Mouse (Mus musculus) heart, adult 2 months (tissue): ENCODE results near the gene Lcn2.

Experiments
- CTCF ChIP-seq: fragments of 200-600 bp; IDR thresholded peaks from 2 replicates; pipeline ENCODE4 v1.8.1; 2022; ENCODE audit warnings: antibody characterized with exemption, mild to moderate bottlenecking, moderate library complexity
- EP300 ChIP-seq: fragments of 200-500 bp; IDR thresholded peaks from 2 replicates; pipeline ENCODE4 v1.6.1; 2011; ENCODE audit warnings: low read depth, low read length, control low read depth; ENCODE audit not compliant: insufficient read depth
- POLR2A ChIP-seq: fragments of 200-500 bp; IDR thresholded peaks from 2 replicates; pipeline ENCODE4 v1.6.1; 2011; ENCODE audit warnings: mild to moderate bottlenecking, low read depth, low read length, control low read depth; ENCODE audit not compliant: insufficient read depth

- TF ChIP-seq POLR2A (no peak), CTCF (no peak), EP300 (no peak)
Measured at GRCm38 (mm10) chr2:32408429-32409424, 20.7 kb upstream of the Lcn2 start.
